Mouse (Mus musculus) embryonic facial prominence, embryonic 11.5 days (tissue): ENCODE measurements around the gene Fam19a2. TPM values are rescaled to one million over a fixed set of nuclear protein-coding genes. Genes with fewer than 3 reads are reported as not detected.

Experiments
- ATAC-seq: fragments of 200-750 bp; cut with Nextera tagmentation; replicated peaks from 2 replicates; pipeline ENCODE4 v1.8.0; 2017; ENCODE audit warnings: low read depth; ENCODE audit not compliant: insufficient number of reproducible peaks, low FRiP score, low TSS enrichment
- DNase-seq: peaks from one replicate; pipeline ENCODE4 v3.0.0-alpha.2; 2015; ENCODE audit warnings: low spot score
- H3K27ac ChIP-seq: fragments of 300-500 bp; sonication (generic); replicated peaks from 2 replicates; pipeline ENCODE4 v1.5.1; 2014; ENCODE audit warnings: mild to moderate bottlenecking, low read depth, low read length, control low read depth
- H3K27me3 ChIP-seq: fragments of 300-500 bp; sonication (generic); 2 replicates; pipeline ENCODE4 v1.6.1; 2014; ENCODE audit warnings: mild to moderate bottlenecking, low read length, moderate library complexity, mixed read lengths; ENCODE audit not compliant: control insufficient read depth, insufficient read depth
- H3K36me3 ChIP-seq: fragments of 300-500 bp; sonication (generic); replicated peaks from 2 replicates; pipeline ENCODE4 v1.6.1; 2014; ENCODE audit warnings: low read depth, mild to moderate bottlenecking, low read length, moderate library complexity, mixed read lengths; ENCODE audit not compliant: control insufficient read depth, insufficient read depth
- H3K4me1 ChIP-seq: fragments of 300-500 bp; sonication (generic); 2 replicates; pipeline ENCODE4 v1.6.1; 2014; ENCODE audit warnings: low read length, mixed read lengths; ENCODE audit not compliant: control insufficient read depth, insufficient read depth
- H3K4me2 ChIP-seq: fragments of 300-500 bp; sonication (generic); 2 replicates; pipeline ENCODE4 v1.6.1; 2014; ENCODE audit warnings: low read depth, mild to moderate bottlenecking, control low read depth, low read length, moderate library complexity
- H3K4me3 ChIP-seq: fragments of 300-500 bp; sonication (generic); 2 replicates; pipeline ENCODE4 v1.5.1; 2014; ENCODE audit warnings: low read depth, low read length, control low read depth
- H3K9ac ChIP-seq: fragments of 300-500 bp; sonication (generic); replicated peaks from 2 replicates; pipeline ENCODE4 v1.6.1; 2014; ENCODE audit warnings: mild to moderate bottlenecking, control low read depth, low read length
- H3K9me3 ChIP-seq: fragments of 300-500 bp; sonication (generic); replicated peaks from 2 replicates; pipeline ENCODE4 v1.6.1; 2016; ENCODE audit warnings: mild to moderate bottlenecking, low read length, inconsistent platforms, mixed read lengths; ENCODE audit not compliant: control insufficient read depth
- WGBS: fragments of 180-500 bp; shearing (Covaris S2); extraction: QIAGEN DNeasy Blood & Tissue Kit; methylation state at CpG from one replicate; pipeline ENCODE4 v1.1.7; 2014; 5-methylcytosine and 5-hydroxymethylcytosine counted together
- polyA plus RNA-seq: library from polyadenylated mRNA; unstranded; fragments of >200 nt; fragmentation: Nextera tagmentation; extraction: Ambion mirVana; gene quantifications from 2 replicates; pipeline ENCODE4 v1.2.1, GENCODE M21; 2014

The Fam19a2 gene
- polyA plus RNA-seq, 1 experiment from 2014 or later = 8.2 TPM

DNA sequence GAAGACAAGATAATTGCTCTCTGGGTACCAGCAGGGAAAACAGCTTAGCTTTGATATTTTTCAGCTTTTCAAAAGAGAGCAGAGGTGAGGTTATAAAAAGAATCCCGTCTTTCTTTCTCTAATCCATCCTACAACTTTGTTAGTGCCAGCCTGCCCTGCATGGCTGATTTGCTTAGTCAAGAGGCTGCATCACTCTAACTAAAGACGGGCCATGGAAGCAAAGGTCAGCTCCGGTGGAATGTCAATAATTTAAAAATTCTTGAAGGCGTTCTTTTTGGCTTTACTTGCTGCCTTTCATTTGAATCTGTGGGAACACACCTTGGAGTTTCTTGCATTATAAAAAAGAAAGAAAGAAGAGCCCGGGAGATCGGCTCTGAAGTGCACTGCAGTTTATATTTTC is 134.3 kb downstream of the Fam19a2 start:
- H3K9me3 ChIP-seq = no peaks in the 10 kb centered on the region
- no peak overlapping the region for H3K4me2 ChIP-seq
- ATAC-seq (no peak), DNase-seq (peak; percentile 21)
- no peak overlapping the region for H3K27ac ChIP-seq
- no peak overlapping the region for H3K9ac ChIP-seq
- 57% methylated on average over 6 of the region's 6 CpGs for WGBS
- no peaks in the 10 kb centered on the region for H3K4me1 ChIP-seq
- no peaks in the 10 kb centered on the region for H3K36me3 ChIP-seq
- no peak overlapping the region for H3K4me3 ChIP-seq
- no peaks in the 10 kb centered on the region for H3K27me3 ChIP-seq

DNA sequence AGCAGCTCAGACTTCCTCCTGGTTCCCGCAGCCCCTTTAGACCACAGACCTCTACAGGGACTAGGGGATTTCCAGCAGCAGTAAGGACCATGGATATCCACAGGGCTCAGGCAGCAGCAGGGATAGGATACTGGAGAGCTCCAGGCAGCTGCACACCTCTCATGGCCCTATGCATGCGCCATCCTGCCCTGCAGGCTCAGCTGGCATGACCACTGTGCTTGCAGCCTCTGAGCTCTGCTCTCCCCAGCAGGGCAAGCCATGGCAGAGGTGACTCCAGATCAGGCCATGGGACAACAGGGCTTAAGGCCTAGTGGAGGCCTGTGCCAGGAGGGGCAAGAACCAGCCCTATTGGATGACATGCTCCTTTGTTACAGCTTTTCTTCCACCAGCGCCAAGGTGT is 137.4 kb downstream of the Fam19a2 start:
- Histone ChIP-seq H3K27ac (no peak overlapping the region), H3K36me3 (no peaks in the 10 kb centered on the region), H3K4me2 (no peak overlapping the region), H3K4me1 (no peaks in the 10 kb centered on the region), H3K9me3 (no peaks in the 10 kb centered on the region), H3K4me3 (no peak overlapping the region), H3K9ac (no peak overlapping the region), H3K27me3 (no peaks in the 10 kb centered on the region)
- 90% methylated on average over 3 of the region's 3 CpGs for WGBS
- ATAC-seq (peak; percentile 48; the same call in 1 of the 2 replicates), DNase-seq (no peak)

DNA sequence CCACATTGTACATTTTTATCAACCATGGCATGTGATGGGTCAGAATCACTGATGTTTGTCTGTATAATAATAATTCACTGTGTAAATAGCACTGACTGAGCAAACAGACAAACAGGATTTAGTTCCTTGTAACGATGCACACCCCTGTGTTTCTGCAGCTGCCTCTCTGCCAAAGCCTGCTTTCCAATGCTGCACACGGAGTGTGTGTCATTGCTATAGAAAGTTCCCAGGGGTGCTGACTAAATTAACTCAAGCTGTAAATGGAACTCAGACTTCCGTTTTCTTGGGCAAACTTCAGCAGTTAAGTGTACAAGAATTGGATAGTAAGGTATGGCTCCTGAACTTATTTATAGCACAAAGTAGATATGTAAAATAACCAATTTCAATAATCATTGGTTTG is 138.7 kb downstream of the Fam19a2 start:
- Histone ChIP-seq H3K4me1 (no peaks in the 10 kb centered on the region), H3K27me3 (no peaks in the 10 kb centered on the region), H3K4me2 (no peak overlapping the region), H3K4me3 (no peak overlapping the region), H3K27ac (no peak overlapping the region), H3K36me3 (no peaks in the 10 kb centered on the region), H3K9me3 (no peaks in the 10 kb centered on the region), H3K9ac (no peak overlapping the region)
- WGBS = 32% methylated on average over 3 of the region's 3 CpGs
- ATAC-seq (no peak), DNase-seq (peak; percentile 38)

DNA sequence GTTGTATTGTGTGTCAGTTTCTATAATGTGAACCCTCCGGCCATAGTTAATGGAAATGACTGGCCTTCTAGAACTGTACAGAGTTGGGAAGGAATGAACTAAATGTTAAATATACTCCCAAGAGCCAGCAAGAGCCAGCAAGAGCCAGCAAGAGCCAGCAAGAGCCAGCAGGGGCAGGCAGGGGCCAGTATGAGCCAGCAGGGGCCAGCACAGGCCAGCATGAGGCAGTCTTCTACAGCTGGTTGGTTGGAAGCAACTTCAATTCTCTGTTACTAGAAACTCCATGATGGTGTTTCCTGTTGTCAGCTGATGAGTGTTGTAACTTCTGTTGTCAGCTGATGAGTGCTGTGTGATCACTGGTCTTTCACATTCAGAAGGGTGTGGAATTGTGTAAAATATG is 151.2 kb downstream of the Fam19a2 start:
- DNase-seq = no peak
- H3K4me3 ChIP-seq = no peak overlapping the region
- H3K27me3 ChIP-seq = no peaks in the 10 kb centered on the region
- WGBS = 94% methylated on average over 1 of the region's 1 CpGs
- H3K36me3 ChIP-seq = no peaks in the 10 kb centered on the region
- H3K9ac ChIP-seq = no peak overlapping the region
- ATAC-seq = no peak
- no peaks in the 10 kb centered on the region for H3K9me3 ChIP-seq
- H3K4me1 ChIP-seq = no peaks in the 10 kb centered on the region
- H3K4me2 ChIP-seq = no peak overlapping the region
- no peak overlapping the region for H3K27ac ChIP-seq

DNA sequence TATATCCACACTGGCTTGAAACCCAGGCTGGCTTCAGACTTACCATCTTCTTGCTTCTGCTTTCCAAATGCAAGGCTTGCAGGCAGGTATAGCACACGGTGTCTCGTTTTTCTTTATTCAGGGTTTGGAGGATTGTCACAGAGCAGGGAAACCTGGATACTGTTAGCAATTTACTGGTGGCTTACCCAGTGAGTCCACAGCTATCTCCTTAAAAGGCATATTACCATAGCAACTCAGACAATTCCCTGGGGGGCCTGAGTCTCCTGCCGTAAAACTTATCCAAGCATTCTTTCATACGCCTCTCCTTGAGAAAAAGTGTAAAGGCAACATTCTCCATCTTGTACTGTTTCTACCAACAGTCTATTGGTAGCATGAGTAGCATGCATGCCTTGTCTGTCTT is 152.2 kb downstream of the Fam19a2 start:
- ATAC-seq (0 out of 2 replicates have a peak, but pooled peaks have one; percentile 67), DNase-seq (peak; percentile 49)
- Histone ChIP-seq H3K4me2 (no peak overlapping the region), H3K27ac (no peak overlapping the region), H3K4me3 (no peak overlapping the region), H3K9ac (no peak overlapping the region), H3K27me3 (no peaks in the 10 kb centered on the region), H3K4me1 (no peaks in the 10 kb centered on the region), H3K9me3 (no peaks in the 10 kb centered on the region), H3K36me3 (no peaks in the 10 kb centered on the region)
- 42% methylated on average over 4 of the region's 4 CpGs for WGBS

DNA sequence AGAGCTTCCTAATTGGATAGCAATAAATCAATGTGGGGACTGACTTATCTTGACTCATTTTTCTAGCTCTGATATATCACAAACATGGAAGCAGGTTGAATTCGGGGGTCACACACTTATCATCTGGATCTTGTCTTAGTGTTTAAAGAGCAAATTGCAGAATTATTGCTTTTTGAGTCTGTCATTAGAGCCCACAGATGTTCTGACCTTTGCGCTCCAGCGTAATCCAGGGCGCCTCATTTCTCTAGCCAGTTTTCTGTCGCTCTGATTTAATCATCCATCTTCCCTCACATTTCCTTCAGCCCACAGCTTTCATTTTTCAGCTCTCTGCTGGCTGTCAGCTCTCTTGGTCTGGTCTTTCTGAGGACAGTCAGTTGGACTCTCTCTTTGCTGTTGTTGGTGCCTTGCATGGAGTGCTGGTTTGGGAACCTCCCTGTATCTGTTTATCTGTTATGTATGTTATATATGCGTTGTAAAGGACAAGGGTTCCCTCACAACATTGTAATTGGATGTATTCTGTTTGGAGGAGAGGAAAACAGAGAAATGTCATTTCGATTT is 154.9 kb downstream of the Fam19a2 start:
- no peak for ATAC-seq

DNA sequence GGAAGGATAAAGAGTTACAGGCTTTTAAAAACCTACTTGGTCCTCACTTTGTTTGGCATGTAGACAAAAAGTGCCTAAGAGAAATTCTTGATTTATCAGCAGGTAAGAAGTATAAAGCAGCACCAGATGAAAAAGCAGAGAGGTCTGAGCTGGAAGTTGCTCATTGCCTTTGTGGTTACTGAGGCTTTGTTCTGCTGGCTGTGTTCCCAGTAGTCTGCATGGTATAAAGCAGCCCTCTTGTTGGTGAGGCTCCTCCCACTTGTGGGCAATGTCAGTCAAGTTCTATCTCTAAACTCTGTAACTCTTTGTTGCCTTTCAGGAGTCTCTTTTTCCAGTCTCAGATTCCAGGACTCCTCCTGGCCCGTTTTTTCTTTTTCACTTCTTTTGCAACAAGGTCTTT is 156.5 kb downstream of the Fam19a2 start:
- H3K4me2 ChIP-seq = no peak overlapping the region
- 83% methylated on average over 1 of the region's 1 CpGs for WGBS
- ATAC-seq (no peak), DNase-seq (no peak)
- no peaks in the 10 kb centered on the region for H3K27me3 ChIP-seq
- H3K4me3 ChIP-seq = no peak overlapping the region
- no peaks in the 10 kb centered on the region for H3K4me1 ChIP-seq
- H3K9ac ChIP-seq = no peak overlapping the region
- no peaks in the 10 kb centered on the region for H3K36me3 ChIP-seq
- H3K27ac ChIP-seq = no peak overlapping the region
- no peaks in the 10 kb centered on the region for H3K9me3 ChIP-seq

More for the DNA sequence above, 154.9 kb downstream of the Fam19a2 start:
- Histone ChIP-seq H3K27me3 (no peaks in the 10 kb centered on the region), H3K4me2 (no peak overlapping the region), H3K4me1 (no peaks in the 10 kb centered on the region), H3K4me3 (no peak overlapping the region), H3K9ac (no peak overlapping the region), H3K9me3 (no peaks in the 10 kb centered on the region), H3K27ac (no peak overlapping the region), H3K36me3 (no peaks in the 10 kb centered on the region)
- WGBS = 69% methylated on average over 7 of the region's 7 CpGs
- DNase-seq = no peak

DNA sequence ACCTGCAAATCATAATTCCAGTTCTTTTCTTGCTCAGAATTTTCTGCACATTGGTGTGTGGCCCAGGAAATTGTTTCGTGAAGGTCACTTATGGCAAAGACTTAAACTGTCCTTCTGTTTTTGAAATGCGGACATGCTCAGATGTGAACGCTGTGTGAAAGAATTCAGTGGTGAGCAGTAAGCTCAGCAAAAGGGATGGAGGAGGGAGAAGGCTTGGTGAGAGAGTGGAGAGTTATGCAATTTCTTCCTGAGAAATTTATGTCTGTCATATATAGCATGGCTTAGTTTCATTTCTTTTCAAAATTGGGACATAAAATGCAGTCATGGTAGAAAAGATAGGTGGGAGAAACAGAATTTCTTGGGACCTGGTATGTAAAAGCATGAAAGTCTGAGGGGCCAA is 160.7 kb downstream of the Fam19a2 start:
- Histone ChIP-seq H3K27ac (no peak overlapping the region), H3K36me3 (no peaks in the 10 kb centered on the region), H3K4me2 (no peak overlapping the region), H3K4me3 (no peak overlapping the region), H3K9ac (no peak overlapping the region), H3K27me3 (no peaks in the 10 kb centered on the region), H3K9me3 (no peaks in the 10 kb centered on the region), H3K4me1 (no peaks in the 10 kb centered on the region)
- DNase-seq (no peak), ATAC-seq (no peak)
- 93% methylated on average over 3 of the region's 3 CpGs for WGBS
